Mouse (Mus musculus) cerebellum, adult 11-12 months (tissue): Measurements from ENCODE around the gene Abcd4.

ENCODE experiments used
- DNase-seq: peaks from one replicate; pipeline ENCODE4 v3.0.0; 2022

The Abcd4 gene

DNA sequence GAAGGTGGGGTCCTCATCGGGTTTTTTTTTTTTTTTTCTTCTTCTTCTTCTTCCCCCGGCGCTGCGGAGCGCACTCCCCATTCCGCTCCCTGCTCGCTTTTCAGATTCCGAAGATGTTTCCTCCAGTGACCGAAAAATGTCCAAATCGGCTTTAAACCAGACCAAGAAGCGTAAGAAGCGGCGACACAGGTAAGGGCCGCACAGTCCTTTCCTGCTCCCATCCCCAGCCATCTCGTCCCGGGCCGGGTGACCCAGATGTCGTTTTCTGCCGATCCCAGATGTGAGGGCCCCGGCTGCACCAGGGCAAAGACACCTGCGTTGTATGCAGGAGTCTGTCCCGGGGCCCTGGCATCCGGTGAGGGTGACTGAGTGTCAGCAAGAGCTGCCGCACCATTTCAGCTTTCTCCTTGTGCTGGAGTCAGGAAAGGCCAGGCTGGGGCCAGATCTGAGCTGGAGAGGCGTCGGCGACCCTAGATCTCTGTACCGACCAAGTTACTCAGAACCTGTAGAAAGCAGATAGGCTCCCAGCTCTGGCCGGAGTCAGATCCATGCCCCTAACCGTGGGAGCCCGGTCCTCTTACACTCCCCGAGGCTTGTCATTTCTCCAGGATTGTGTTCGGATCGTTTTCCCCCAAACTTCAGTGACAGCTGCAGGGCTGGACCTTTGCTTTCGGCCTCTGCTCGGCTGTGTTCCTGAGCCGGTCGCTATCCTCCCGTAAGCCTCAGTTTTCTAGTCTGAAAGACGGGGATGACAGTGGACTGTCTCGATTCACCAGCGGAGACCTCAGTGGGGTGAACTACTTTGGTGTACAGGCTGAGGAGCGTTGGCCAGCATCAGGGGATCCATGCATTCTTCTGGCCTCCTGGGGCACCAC, 45.5 kb downstream of the Abcd4 start:
- DNase-seq: no peak

GRCm38 (mm10) chr12:84570694-84571415, 46.4 kb downstream of the Abcd4 start:
- DNase-seq: no peak

- DNase-seq: no peak
Measured at GRCm38 (mm10) chr12:84569976-84570693, 47.1 kb downstream of the Abcd4 start.

DNA sequence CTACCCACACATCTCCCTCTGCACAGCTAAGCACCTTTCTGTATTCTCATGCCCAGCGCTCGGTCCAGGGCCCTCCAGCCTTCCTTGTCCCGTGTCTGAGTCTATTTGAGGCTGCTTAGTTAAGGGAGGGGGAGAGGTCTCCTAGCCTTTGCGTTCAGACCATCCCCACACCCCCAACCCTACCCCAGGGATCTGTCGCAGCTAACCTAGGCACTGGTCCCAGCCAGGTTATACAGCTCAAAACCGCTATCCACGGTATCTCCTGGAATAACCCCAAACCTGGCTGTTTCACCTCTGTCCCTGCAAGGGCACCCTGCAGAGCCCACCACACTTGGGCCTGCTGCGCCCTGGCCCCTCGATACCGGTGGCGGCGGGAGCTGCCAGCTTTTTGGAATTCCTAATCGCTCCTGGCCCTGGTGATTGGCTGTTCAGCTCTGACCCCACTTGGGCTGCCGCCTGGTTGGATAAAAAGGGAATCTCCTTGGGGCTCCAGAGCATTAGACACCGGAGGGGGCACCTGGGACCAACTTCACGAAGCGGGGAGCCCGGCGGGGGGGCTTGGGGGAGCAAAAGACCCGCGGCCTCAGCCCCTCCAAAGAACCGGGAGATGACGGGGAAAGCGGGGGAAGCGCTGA, 47.8 kb downstream of the Abcd4 start, which contains the start of gene Vsx2:
Vsx2 (plus strand) TSS at position 427 of the 635 bp plus-strand sequence.
- DNase-seq: no peak

DNA sequence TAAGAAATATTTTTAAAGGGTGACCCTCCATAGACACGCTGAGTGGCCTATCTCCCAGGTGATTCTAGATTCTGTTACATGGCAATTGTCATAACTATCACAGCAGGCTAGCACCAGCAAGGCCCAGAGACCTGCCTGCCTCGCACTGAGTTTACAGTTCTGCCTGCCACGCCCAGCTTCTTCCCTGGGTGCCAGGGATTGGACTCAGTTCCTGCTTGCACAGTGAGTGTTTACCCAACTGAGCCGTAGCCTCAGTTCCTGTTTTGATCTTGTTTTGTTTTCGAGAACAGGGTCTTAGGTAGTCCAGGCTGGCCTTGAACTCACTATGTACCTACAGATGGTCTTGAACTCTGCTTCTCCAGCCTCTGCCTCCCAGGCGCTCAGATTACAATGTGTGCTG, 49.6 kb downstream of the Abcd4 start:
- no peak for DNase-seq

- no peak for DNase-seq
Measured at GRCm38 (mm10) chr12:84562558-84562957, 54.7 kb downstream of the Abcd4 start.

DNA sequence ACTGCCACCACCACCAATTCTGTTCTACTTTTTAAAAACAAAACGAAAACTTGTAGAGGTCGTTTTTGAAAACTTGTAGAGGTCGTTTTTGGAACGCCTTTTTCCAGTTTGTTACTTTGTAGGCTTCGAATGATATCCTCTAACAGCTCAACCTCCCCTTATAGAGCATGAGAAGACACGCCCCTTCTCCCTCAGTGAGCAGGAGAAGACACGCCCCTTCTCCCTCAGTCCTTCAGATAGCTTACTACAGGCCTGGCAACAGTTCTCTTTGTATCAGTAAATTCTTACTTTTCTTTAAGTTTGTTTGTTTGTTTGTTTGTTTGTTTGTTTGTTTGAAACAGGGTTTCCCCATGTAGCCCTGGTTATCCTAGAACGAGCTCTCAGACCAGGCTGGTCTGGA, 62.0 kb downstream of the Abcd4 start:
- DNase-seq: no peak
